Mouse (Mus musculus) macrophage (primary cell): Measurements from ENCODE around the gene Top2a. TPM values are rescaled to one million over a fixed set of nuclear protein-coding genes. Genes with fewer than 3 reads are reported as not detected.

Experiments used
- H3K27ac ChIP-seq: fragments of 350-480 bp; formaldehyde crosslinking; 2 replicates; pipeline ENCODE4 v1.9.0; 2021
- H3K36me3 ChIP-seq: fragments of 350-480 bp; formaldehyde crosslinking; 2 replicates; pipeline ENCODE4 v1.9.0; 2021; ENCODE audit errors: inconsistent target
- H3K4me3 ChIP-seq: fragments of 350-480 bp; formaldehyde crosslinking; 2 replicates; pipeline ENCODE4 v1.9.0; 2021; ENCODE audit errors: inconsistent target
- H3K79me2 ChIP-seq: fragments of 350-480 bp; formaldehyde crosslinking; 2 replicates; pipeline ENCODE4 v1.9.0; 2021; ENCODE audit errors: inconsistent target
- WGBS: methylation state at CpG from one replicate; pipeline ENCODE4 v1.1.7; 2026; ENCODE audit warnings: inconsistent platforms; ENCODE audit not compliant: missing documents; 5-methylcytosine and 5-hydroxymethylcytosine counted together
- polyA plus RNA-seq: library from polyadenylated mRNA; stranded (reverse); fragments of 250-400 nt; gene quantifications from 3 replicates; pipeline ENCODE4 v1.2.4, GENCODE M21; 2018; ENCODE audit warnings: inconsistent platforms

Gene Top2a
- polyA plus RNA-seq, 1 experiment from 2014 or later = 27.0 TPM

DNA sequence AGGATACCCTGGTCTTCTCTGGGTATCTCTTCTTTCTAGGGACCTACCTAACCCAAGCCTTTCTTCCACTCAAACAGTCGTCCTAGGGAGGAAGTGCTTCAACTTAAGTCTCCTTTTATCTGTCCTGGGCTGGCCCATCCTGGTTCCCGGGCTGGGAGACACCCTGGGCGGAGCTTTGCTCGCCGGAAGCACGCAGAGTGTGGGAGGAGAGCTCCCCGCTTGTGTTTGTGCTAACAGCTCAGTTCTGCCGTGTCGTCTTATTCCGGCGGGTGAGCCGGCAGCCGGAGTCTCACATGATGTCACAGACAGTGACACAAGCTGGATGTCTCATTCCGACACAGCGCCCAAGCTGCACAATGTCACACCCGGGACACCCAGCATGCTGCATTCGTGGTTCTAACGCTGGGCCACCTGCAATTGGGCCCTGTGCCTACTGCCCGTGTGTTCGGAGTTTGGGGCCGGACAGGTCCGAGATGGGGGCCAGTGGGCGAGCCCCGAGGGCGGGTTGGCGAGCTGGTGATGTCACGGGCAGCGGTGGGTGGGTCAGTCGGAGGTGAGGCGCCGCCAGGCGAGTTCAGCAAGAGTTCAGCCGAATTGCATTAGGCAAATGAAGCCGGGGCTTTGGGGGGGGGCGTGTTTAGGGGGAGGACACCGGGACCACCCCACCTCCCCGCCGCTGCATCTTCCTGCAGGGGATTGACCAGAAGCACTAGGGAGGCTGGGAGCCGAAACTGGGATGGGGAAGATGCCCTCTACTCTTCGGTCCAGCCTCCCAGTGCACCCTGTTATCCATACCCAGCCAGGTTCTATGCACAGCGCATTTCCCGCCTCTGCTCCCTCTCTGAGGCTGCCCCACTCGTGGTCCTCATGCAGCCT is 64.3 kb downstream of the Top2a start:
- WGBS = 2% methylated on average over 41 of the region's 43 CpGs
- Histone ChIP-seq H3K27ac (peak overlapping the region; percentile 42), H3K36me3 (no peaks in the 10 kb centered on the region), H3K4me3 (peak overlapping the region; percentile 40), H3K79me2 (peaks cover 74% of the 10 kb centered on the region; the same call in 1 of the 2 replicates)

DNA sequence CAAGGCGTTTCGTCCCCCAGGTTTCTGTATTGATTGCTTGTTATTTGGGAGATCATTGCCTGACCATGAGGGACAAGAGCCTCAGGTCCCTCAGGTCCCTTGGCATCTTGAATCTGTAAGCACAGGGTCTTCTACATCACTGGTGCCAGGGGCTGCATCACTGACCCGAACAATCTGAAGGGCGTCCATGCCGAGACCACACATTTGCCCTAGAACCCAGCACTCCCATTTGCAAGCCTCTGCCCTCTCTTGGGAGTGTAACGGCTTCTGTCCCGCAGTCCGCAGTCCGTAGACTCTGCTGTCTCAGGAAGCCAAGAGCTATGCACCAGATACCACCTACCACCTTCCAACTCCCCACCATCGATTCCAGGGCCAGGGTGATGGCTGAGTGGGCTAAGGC is 67.6 kb downstream of the Top2a start:
- H3K27ac ChIP-seq = no peak overlapping the region
- no peaks in the 10 kb centered on the region for H3K36me3 ChIP-seq
- H3K79me2 ChIP-seq = peaks cover 76% of the 10 kb centered on the region; the same call in 1 of the 2 replicates
- no peak overlapping the region for H3K4me3 ChIP-seq
- 97% methylated on average over 10 of the region's 10 CpGs for WGBS

DNA sequence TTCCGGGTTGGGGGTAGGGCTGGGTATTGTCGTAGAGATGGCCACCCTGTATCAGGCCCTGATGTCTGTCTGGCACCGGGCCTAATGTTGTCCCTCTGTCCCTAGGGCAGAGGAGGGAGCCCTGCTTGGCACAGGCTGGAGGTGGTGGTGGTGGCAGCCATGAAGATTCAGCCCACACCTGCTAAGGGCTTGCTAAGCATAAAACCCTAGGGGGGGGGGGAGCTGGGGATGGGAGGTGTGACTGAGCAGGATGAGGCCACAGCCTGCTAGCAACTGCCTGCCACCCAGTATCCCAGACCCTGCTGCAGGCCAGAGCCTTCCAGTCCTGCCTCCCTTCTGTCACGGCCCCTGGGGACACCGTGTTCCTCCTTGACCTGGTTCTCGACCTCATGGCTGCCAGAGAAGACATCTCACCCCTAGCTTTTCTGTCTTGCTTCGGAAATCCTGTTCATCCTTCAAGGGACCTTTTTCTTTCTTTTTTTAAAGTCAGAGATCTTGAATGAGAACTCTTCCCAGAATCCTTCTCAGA is 68.2 kb downstream of the Top2a start:
- 79% methylated on average over 5 of the region's 7 CpGs for WGBS
- H3K27ac ChIP-seq = no peak overlapping the region

DNA sequence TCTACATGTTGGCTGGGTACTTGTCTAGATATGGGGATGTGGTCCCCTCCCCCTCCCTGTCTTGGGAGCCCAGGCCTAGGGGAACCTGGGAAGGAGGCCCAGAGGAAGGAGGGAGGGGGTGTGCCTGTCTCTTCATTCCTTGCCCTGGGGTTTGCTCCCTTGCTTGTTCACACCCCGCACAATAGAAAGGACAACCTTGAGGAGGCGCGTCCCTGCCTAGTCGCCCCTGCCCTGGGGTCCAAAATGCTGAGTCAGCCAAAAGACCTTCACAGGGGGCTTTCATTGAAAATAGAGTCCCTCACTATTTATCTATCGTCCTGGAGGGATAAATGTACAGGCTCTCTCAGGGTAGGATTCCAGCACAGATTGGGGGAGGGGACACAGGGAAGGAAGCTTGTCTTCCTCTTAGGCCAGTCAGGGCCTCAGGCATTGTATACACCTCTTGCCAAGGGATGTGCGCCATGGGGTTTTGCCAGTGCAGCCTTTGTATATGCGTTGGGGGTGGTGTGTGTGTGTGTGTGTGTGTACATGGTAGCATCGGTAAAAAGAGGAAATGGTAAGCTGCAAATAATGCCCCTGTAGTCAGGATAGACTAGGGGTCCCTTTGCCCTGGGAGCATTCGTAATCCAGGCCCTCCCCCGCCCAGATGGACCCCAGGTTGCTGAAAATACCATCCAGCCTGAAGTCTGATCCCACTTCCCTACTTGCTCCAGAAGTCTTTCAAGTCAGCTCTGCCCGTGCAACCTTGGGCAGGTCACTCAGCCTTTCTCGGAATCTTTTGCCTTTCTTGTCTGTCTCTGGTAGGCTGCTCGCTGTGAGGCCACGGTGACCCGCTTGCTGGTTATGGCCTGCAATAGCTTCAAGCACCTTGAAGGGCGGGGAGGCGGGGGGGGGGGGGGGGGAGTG is 68.9 kb downstream of the Top2a start:
- Histone ChIP-seq H3K36me3 (peaks cover 6% of the 10 kb centered on the region; the same call in 1 of the 2 replicates), H3K79me2 (peaks cover 82% of the 10 kb centered on the region), H3K4me3 (no peak overlapping the region), H3K27ac (no peak overlapping the region)
- WGBS = 44% methylated on average over 13 of the region's 17 CpGs

More for the DNA sequence above, 68.2 kb downstream of the Top2a start:
- H3K79me2 ChIP-seq = peaks cover 76% of the 10 kb centered on the region
- no peak overlapping the region for H3K4me3 ChIP-seq
- H3K36me3 ChIP-seq = no peaks in the 10 kb centered on the region; the same call in 1 of the 2 replicates

DNA sequence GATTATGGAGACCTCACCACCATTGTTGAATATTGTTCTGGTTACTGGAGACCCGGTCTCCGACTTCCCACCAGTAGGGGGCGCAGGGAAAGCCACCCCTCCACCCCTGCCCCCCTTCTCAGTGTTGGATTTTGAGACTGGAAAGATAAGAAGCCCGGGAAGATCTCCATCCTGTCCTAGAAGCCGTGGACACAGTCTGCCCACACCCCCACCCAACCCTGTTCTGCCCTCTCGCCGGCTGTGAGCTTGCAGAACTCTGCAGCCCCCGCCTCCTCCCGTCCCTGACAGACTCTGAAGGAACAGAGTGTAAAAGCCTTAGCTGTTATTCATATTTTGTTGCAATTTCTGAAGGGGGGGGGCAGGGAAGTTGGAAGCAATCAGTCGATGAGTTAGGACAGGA is 69.6 kb downstream of the Top2a start:
- Histone ChIP-seq H3K79me2 (peaks cover 88% of the 10 kb centered on the region), H3K4me3 (no peak overlapping the region), H3K27ac (peak overlapping the region; percentile 2; the same call in 1 of the 2 replicates), H3K36me3 (peaks cover 6% of the 10 kb centered on the region; the same call in 1 of the 2 replicates)
- WGBS = 15% methylated on average over 10 of the region's 10 CpGs

DNA sequence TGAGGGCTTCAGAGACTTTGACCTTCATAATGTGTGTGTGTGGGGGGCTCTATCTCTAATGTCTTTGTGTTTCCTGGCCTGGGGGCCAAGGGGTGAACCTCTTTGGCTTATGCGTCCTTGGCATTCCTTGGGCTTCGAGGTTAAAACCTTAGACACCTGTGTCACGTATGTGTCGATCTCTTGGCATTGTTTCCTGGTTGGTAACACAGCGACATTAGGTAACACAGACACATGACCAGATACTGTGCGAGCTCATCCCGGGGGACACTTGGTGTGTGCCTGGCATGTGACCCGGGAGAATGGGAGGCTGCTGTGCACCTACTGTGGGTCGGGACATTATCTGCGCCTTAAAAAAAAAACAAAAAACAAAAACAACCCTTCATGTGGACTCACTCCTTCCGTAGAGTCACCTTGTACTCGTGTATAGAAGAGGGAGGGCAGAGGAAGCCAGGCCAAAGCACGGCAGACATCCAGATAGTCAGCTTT is 70.1 kb downstream of the Top2a start:
- Histone ChIP-seq H3K36me3 (peaks cover 6% of the 10 kb centered on the region; the same call in 1 of the 2 replicates), H3K4me3 (no peak overlapping the region), H3K79me2 (peaks cover 93% of the 10 kb centered on the region), H3K27ac (peak overlapping the region; percentile 2; the same call in 1 of the 2 replicates)
- WGBS = 46% methylated on average over 12 of the region's 13 CpGs

DNA sequence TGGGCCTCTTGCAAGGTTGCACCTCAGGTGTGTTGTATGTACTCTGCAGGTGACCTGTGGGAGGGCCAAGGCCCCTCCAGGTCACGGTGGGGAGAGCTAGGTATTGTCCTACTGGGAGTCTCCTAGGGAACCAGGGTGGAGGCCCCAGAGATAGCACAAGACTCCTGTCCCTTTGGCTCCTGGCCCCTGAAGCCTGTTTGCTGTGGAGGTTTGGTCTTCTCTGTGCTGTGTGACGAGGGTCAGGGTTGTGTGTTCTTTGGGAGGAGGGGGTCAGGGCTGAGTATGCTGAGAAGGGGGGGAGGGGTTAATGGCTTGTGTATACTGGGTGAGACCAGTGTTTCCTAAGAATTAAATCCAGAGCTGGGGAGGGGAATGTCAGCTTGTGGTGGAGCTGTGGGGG is 70.6 kb downstream of the Top2a start:
- Histone ChIP-seq H3K4me3 (no peak overlapping the region), H3K79me2 (peaks cover 95% of the 10 kb centered on the region), H3K36me3 (peaks cover 6% of the 10 kb centered on the region; the same call in 1 of the 2 replicates), H3K27ac (no peak overlapping the region)
- WGBS = 63% methylated on average over 2 of the region's 2 CpGs

DNA sequence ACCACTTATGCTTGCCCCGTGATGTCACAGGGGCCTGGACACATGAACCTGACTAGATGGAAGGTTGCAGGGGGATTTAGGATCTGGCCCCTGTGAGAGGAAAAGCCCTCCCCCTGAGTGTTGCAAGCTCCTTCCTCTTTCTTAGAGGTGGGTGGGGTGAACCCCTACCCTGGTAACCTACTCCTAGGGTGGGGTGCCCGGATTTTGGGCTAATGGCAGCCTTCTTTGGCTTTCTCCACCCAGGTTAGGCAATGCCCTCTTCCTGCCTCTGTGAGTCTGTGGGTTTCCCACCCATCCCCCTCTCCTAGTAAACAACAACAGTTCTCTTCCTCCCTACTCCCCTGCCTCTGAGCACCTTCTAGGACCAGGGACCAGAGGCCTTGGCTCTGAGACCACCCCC is 71.3 kb downstream of the Top2a start:
- peaks cover 91% of the 10 kb centered on the region for H3K79me2 ChIP-seq
- peaks cover 6% of the 10 kb centered on the region; the same call in 1 of the 2 replicates for H3K36me3 ChIP-seq
- H3K4me3 ChIP-seq = no peak overlapping the region
- 0 out of 2 replicates have a peak overlapping the region, but pooled peaks have one; percentile 19 for H3K27ac ChIP-seq
- 0% methylated on average over 2 of the region's 2 CpGs for WGBS

DNA sequence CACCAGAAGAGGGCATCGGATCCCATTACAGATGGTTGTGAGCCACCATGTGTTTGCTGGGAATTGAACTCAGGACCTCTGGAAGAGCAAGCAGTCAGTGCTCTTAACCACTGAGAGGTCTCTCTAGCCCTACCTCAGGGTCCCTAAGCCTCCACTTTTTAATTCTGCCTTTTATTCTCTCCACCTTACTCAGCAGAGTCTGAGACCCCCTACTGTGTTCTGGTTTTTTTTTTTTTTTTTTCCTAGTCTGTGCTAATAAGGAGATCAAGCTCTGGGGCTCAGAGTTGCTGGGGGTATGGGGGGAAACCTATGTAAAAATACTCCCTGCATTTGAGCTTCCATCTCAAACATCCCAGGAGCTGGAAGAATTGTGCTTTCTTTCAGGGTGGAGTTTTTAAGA is 71.9 kb downstream of the Top2a start:
- WGBS = 73% methylated on average over 1 of the region's 1 CpGs

DNA sequence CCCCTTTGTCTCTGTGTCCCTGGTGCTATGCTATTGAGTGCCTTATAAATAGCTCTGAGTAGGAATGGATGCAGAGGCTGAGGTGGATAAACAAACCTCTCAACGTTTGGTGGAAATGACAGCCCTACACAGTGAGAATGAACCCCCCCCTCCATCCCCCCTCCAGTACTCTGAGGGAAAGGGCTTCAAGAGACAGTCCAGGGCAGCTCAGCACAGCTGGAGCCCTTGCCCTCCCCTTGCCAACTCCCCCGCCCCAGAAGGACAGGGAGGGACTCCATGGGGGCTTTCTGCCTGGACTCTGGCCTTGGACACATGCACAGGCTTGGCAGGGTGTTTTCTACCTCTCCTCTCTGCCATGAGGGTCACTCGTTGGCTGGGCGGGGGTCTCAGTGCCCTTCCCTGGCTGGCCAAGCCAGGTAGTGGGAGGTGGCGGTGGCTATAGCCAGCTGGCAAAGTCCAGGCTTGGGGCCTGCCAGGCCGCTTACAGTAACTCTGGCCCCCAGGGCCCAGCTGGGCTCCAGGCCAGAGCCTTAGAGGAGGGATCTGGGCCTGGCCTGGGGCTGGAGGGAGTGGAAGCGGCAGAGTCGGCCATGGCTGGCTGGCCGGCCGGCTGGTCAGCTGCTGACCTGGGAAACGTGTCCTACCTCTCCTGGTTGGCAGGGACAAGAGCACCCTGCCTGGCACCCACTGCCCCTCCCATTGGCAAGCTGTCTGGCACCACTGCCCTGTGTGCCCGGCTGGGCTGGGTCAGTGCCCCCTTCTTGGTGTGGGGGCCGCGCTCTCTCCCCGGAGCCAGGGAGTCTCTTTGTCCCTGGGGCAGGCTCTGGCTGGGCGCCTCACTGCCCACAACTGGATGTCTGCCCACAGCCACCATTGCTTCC is 72.7 kb downstream of the Top2a start:
- Histone ChIP-seq H3K79me2 (peaks cover 91% of the 10 kb centered on the region), H3K4me3 (no peak overlapping the region), H3K27ac (no peak overlapping the region), H3K36me3 (peaks cover 6% of the 10 kb centered on the region; the same call in 1 of the 2 replicates)
- WGBS = 79% methylated on average over 16 of the region's 16 CpGs

More for the DNA sequence above, 71.9 kb downstream of the Top2a start:
- Histone ChIP-seq H3K27ac (peak overlapping the region; percentile 19; the same call in 1 of the 2 replicates), H3K36me3 (peaks cover 6% of the 10 kb centered on the region; the same call in 1 of the 2 replicates), H3K79me2 (peaks cover 91% of the 10 kb centered on the region), H3K4me3 (no peak overlapping the region)

DNA sequence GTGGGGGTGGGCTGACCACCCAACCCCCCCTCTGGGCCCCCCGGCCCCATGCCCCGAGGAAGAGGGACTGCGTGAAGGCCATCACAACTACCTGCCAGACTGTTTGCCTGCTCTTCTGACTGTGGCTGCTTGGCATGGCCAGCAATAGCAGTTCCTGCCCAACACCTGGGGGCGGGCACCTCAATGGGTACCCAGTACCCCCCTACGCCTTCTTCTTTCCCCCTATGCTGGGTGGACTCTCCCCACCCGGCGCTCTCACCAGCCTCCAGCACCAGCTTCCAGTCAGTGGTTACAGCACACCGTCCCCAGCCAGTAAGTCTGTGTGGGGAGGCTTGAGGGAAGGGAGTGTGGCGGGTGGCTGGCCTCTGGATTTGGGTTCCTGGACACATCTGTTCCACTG is 73.5 kb downstream of the Top2a start:
- WGBS = 65% methylated on average over 8 of the region's 9 CpGs
- H3K27ac ChIP-seq = 0 out of 2 replicates have a peak overlapping the region, but pooled peaks have one; percentile 12
- peaks cover 91% of the 10 kb centered on the region for H3K79me2 ChIP-seq
- H3K4me3 ChIP-seq = no peak overlapping the region
- peaks cover 6% of the 10 kb centered on the region; the same call in 1 of the 2 replicates for H3K36me3 ChIP-seq

DNA sequence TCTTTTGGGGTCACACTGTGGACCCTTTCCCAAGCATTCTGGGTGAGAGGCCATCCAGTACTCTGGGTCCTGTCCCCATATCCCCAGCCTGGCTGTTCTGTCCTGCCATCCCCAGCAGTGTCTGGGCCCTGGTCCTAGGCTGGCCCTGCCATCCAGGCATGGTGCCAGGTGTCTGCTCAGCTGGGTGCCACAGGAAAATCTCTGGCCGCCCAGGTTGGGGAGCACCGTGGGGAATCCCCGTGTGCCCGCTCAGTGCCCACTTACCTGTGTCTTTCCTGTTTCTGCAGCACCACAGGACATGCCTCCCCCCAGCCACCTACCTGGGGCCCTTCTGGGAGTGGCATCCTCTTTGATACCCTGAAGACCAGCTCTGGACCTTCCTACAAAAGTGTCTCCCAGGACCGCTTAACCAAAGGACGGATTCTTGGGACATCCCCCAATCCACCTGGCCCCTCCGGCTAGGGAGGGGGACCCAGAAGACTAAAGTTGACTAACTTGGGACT is 74.0 kb downstream of the Top2a start:
- 46% methylated on average over 7 of the region's 7 CpGs for WGBS
- Histone ChIP-seq H3K79me2 (peaks cover 91% of the 10 kb centered on the region), H3K36me3 (peaks cover 6% of the 10 kb centered on the region; the same call in 1 of the 2 replicates), H3K27ac (0 out of 2 replicates have a peak overlapping the region, but pooled peaks have one; percentile 12), H3K4me3 (no peak overlapping the region)
